Mouse (Mus musculus): ENCODE data around the gene Gpr161. TPM values are rescaled to one million over a fixed set of nuclear protein-coding genes. Genes with fewer than 3 reads are reported as not detected.

Gene Gpr161
- polyA plus RNA-seq, 2 experiments = 0.04 to 0.11 TPM

DNA sequence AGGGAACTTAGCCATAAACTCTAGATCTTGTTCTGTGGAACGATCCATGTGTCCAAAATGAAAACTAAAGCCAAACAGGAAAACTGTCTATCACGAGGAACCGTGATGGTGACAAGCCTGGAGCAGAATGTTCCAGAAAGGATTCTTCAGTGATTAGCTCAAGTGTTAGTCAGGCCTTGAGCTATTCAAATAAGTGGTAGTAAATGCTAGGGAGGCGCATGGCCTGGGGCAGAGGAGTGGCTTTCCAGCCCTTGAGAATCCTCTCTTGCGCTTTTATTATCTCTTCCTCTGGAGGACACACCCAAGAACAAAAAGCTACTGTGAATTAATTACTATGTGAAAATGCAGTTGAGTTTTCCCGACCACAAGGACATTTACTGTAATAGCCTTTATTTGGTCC is 4.0 kb upstream of the Gpr161 start:
- Histone ChIP-seq H3K4me2 (ENCODE audit: low read depth) (no peak overlapping the region), H3K27ac (no peak overlapping the region), H3K4me1 (replicated peaks; ENCODE audit: control insufficient read depth in 2 of 2, insufficient read depth in 2 of 2, low read length in 1 of 2) (no peaks in the 10 kb centered on the region; a peak in 1 of 4 replicates), H3K9ac (replicated peaks) (no peak overlapping the region), H3K4me3 (ENCODE audit: insufficient read depth in 1 of 2, low read depth in 2 of 2, low read length in 2 of 2) (no peak overlapping the region), H3K9me3 (ENCODE audit: control insufficient read depth, low read length) (no peaks in the 10 kb centered on the region), H3K36me3 (replicated peaks; ENCODE audit: control insufficient read depth, insufficient read depth, low read depth) (no peaks in the 10 kb centered on the region), H3K27me3 (ENCODE audit: control insufficient read depth, insufficient read depth, low read length) (no peaks in the 10 kb centered on the region)
- 48% methylated on average over 6 of the region's 6 CpGs for WGBS (ENCODE audit: insufficient replicate concordance)
- ATAC-seq (ENCODE audit: insufficient read depth) (no peak), DNase-seq (ENCODE audit: low read depth in 3 of 3, low spot score in 3 of 3) (no peak)
- TF ChIP-seq CTCF (IDR thresholded peaks at IDR 0.05; ENCODE audit: low read depth) (no peak), EP300 (IDR thresholded peaks at IDR 0.05; ENCODE audit: low read depth) (no peak)

- TF ChIP-seq EP300 (IDR thresholded peaks at IDR 0.05; ENCODE audit: low read depth) (no peak), CTCF (IDR thresholded peaks at IDR 0.05; ENCODE audit: low read depth) (no peak)
- no peaks in the 10 kb centered on the region for H3K36me3 ChIP-seq (replicated peaks; ENCODE audit: control insufficient read depth, insufficient read depth, low read depth)
- H3K4me2 ChIP-seq (ENCODE audit: low read depth) = no peak overlapping the region
- no peaks in the 10 kb centered on the region for H3K9me3 ChIP-seq (ENCODE audit: control insufficient read depth, low read length)
- H3K4me3 ChIP-seq (ENCODE audit: insufficient read depth in 1 of 2, low read depth in 2 of 2, low read length in 2 of 2) = no peak overlapping the region
- H3K9ac ChIP-seq (replicated peaks) = no peak overlapping the region
- ATAC-seq (ENCODE audit: insufficient read depth) (no peak), DNase-seq (ENCODE audit: low read depth in 3 of 3, low spot score in 3 of 3) (no peak)
- 13% methylated on average over 3 of the region's 3 CpGs for WGBS (ENCODE audit: insufficient replicate concordance)
- H3K27ac ChIP-seq = no peak overlapping the region
- H3K27me3 ChIP-seq (ENCODE audit: control insufficient read depth, insufficient read depth, low read length) = no peaks in the 10 kb centered on the region
- no peaks in the 10 kb centered on the region for H3K4me1 ChIP-seq (replicated peaks; ENCODE audit: control insufficient read depth in 2 of 2, insufficient read depth in 2 of 2, low read length in 1 of 2)
Observed at GRCm38 (mm10) chr1:165301108-165301507, 5.5 kb downstream of the Gpr161 start.

DNA sequence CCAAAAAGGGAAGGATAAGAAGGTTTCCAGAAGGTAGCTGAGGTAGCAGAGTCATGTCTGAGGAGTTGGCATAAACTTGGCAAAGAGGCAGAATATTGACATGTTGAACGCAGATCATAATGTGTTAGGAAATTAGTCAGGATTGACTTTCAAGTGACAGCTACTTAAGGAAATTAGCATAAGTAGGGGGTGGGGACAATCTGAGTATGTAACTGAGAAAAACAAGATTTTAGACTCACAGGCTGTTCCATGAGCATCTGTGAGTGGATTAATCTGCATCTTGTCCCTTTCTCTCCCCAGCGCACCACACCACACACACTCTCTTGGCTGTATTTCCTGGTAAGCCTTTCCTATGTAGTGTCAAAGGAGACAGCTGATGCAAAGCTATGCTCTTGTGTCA is 6.0 kb downstream of the Gpr161 start:
- ATAC-seq (ENCODE audit: insufficient read depth) = no peak
- H3K27ac ChIP-seq = no peak overlapping the region
- no peaks in the 10 kb centered on the region for H3K36me3 ChIP-seq (replicated peaks; ENCODE audit: control insufficient read depth, insufficient read depth, low read depth)
- H3K4me1 ChIP-seq (replicated peaks; ENCODE audit: control insufficient read depth in 2 of 2, insufficient read depth in 2 of 2, low read length in 1 of 2) = no peaks in the 10 kb centered on the region
- no peak overlapping the region for H3K4me2 ChIP-seq (ENCODE audit: low read depth)
- H3K4me3 ChIP-seq (ENCODE audit: insufficient read depth in 1 of 2, low read depth in 2 of 2, low read length in 2 of 2) = no peak overlapping the region
- 78% methylated on average over 2 of the region's 2 CpGs for WGBS (ENCODE audit: insufficient replicate concordance)
- H3K9me3 ChIP-seq (ENCODE audit: control insufficient read depth, low read length) = no peaks in the 10 kb centered on the region
- TF ChIP-seq EP300 (IDR thresholded peaks at IDR 0.05; ENCODE audit: low read depth) (no peak), CTCF (IDR thresholded peaks at IDR 0.05; ENCODE audit: low read depth) (no peak)
- H3K9ac ChIP-seq (replicated peaks) = no peak overlapping the region
- no peaks in the 10 kb centered on the region for H3K27me3 ChIP-seq (ENCODE audit: control insufficient read depth, insufficient read depth, low read length)
- DNase-seq (ENCODE audit: low read depth in 3 of 3, low spot score in 3 of 3) = no peak

DNA sequence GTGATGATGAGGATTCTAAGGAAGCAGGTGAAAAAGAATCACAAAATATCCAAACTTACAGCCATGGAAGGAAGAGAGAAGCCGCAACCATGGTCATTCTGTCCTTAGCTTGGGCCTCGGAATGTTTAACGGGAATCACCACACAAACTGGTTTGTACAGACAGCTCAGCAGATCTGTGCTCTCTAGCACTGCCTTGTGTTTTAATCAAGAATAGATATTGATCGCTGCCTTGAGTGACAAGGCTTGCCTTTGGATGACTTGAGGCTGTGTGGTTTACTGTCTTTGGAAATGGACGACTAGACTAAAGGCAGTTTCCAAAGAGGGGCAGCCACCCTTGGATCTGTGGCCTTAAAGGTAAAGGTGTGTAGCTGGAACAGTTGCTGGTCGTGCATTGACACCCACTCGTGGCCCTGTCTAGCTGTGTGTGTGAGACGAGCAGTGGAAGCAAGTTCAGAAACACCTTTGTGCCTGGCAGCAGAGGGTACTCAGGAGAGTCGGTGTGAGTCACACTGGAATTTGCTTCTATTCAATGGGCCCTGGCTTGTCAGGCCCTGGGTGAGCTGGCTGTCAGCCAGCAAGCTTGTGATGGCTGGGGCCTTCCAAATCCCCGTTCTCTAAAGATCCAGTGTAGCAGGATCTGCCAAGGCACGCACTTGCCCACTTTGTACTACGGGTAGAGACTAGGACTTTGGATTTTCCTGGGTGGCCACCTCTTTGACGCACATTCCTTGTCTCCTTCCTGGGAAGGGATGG is 7.0 kb downstream of the Gpr161 start:
- no peak for DNase-seq (ENCODE audit: low read depth in 3 of 3, low spot score in 3 of 3)
- ATAC-seq (ENCODE audit: insufficient read depth) = no peak
- no peak for TF ChIP-seq EP300 (IDR thresholded peaks at IDR 0.05; ENCODE audit: low read depth)
- no peak for TF ChIP-seq CTCF (IDR thresholded peaks at IDR 0.05; ENCODE audit: low read depth)
- no peak overlapping the region for H3K4me2 ChIP-seq (ENCODE audit: low read depth)
- 67% methylated on average over 13 of the region's 13 CpGs for WGBS (ENCODE audit: insufficient replicate concordance)
- H3K9me3 ChIP-seq (ENCODE audit: control insufficient read depth, low read length) = no peaks in the 10 kb centered on the region
- H3K27me3 ChIP-seq (ENCODE audit: control insufficient read depth, insufficient read depth, low read length) = no peaks in the 10 kb centered on the region
- no peak overlapping the region for H3K4me3 ChIP-seq (ENCODE audit: insufficient read depth in 1 of 2, low read depth in 2 of 2, low read length in 2 of 2)
- no peak overlapping the region for H3K27ac ChIP-seq
- H3K4me1 ChIP-seq (replicated peaks; ENCODE audit: control insufficient read depth in 2 of 2, insufficient read depth in 2 of 2, low read length in 1 of 2) = no peaks in the 10 kb centered on the region
- H3K36me3 ChIP-seq (replicated peaks; ENCODE audit: control insufficient read depth, insufficient read depth, low read depth) = no peaks in the 10 kb centered on the region
- H3K9ac ChIP-seq (replicated peaks) = no peak overlapping the region

DNA sequence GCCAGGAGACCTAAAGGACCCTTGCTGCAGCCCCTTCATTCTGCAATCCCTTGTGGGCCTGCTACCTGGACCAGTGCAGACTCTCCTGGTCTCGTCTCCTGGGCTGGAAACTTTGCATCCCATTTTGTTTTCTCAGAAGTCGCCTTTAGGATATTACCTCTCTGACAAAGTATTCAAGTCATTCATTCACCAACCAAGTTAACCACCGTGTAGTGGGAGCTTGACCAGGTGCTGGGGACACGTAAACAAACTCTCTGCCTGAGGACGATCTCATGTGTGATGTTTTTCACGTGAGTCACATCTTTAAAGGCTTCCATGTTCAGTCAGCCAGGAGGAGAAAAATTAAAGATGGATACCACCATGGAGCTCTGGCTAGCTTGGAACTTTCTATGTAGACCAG is 7.6 kb downstream of the Gpr161 start:
- no peaks in the 10 kb centered on the region for H3K36me3 ChIP-seq (replicated peaks; ENCODE audit: control insufficient read depth, insufficient read depth, low read depth)
- no peak overlapping the region for H3K4me2 ChIP-seq (ENCODE audit: low read depth)
- no peaks in the 10 kb centered on the region for H3K27me3 ChIP-seq (ENCODE audit: control insufficient read depth, insufficient read depth, low read length)
- no peak for ATAC-seq (ENCODE audit: insufficient read depth)
- DNase-seq (ENCODE audit: low read depth in 3 of 3, low spot score in 3 of 3) = no peak
- no peak overlapping the region for H3K4me3 ChIP-seq (ENCODE audit: insufficient read depth in 1 of 2, low read depth in 2 of 2, low read length in 2 of 2)
- H3K4me1 ChIP-seq (replicated peaks; ENCODE audit: control insufficient read depth in 2 of 2, insufficient read depth in 2 of 2, low read length in 1 of 2) = no peaks in the 10 kb centered on the region
- H3K9ac ChIP-seq (replicated peaks) = no peak overlapping the region
- WGBS (ENCODE audit: insufficient replicate concordance) = 55% methylated on average over 6 of the region's 6 CpGs
- TF ChIP-seq CTCF (IDR thresholded peaks at IDR 0.05; ENCODE audit: low read depth) (no peak), EP300 (IDR thresholded peaks at IDR 0.05; ENCODE audit: low read depth) (no peak)
- H3K9me3 ChIP-seq (ENCODE audit: control insufficient read depth, low read length) = no peaks in the 10 kb centered on the region
- no peak overlapping the region for H3K27ac ChIP-seq

All from liver, embryonic 14.5 days (tissue).